Mouse (Mus musculus): ENCODE data around the gene Agbl5.
A peak's percentile ranks its signal among the peaks of the same experiment; 100 is the strongest.

DNA sequence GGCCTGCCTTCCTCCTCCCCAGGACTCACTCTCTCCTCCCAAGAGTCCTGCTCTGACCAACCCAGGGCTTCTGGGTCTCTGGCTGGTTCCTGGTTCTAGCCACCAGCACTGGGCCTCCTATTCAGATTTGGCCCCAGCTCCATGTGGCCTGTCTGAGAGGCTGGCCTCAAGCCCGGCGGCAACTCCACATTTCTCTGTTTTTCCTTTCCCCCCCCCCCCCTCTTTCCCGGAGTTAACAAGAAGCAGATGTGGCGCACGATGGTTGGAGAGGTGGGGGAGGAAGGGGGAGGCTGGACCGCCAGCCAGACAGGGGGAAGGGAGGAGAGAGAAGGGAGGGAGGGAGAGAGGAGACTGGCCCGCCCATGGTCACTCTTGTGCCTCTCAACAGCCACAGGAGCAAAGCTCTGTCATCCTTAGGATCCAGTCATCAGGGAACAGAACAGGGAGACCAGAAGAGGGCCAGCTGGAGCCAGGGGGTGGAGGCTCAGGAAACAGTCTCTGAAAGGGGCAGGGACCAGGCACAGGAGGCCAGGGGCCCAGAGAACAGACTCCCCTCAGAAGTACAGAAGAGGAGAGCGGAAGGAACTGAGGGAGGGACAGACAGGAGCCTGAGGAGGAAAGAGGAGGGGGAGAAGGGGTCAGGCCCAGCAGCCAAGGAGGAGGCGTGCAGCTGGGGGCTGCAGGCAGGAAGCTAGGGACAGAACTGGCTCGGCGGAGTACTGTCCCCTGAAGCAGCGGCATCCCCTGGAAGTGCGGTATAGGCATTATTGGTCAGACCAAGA is 24.8 kb downstream of the Agbl5 start, which contains the start of gene Emilin1:
- TF ChIP-seq CTCF (IDR thresholded peaks at IDR 0.05) (peak; percentile 30), EP300 (IDR thresholded peaks at IDR 0.05) (no peak)
